Mouse (Mus musculus) brain, embryonic 18.5 days (tissue): ENCODE data around the gene Acta2.
A peak's percentile ranks its signal among the peaks of the same experiment; 100 is the strongest.

Experiments
- DNase-seq: peaks from one replicate; pipeline ENCODE4 v3.0.0-alpha.2; 2012; ENCODE audit warnings: low read depth, low spot score

Acta2 gene

GRCm38 (mm10) chr19:34270106-34270726, 14.8 kb upstream of the Acta2 start:
- DNase-seq: no peak

- no peak for DNase-seq
These were observed 13.6 kb upstream of the Acta2 start for GRCm38 (mm10) chr19:34268991-34269390.

GRCm38 (mm10) chr19:34265604-34266193, 10.3 kb upstream of the Acta2 start:
- no peak for DNase-seq

GRCm38 (mm10) chr19:34262273-34262974, 7.0 kb upstream of the Acta2 start:
- DNase-seq: no peak

GRCm38 (mm10) chr19:34256936-34257335, 1.5 kb upstream of the Acta2 start:
- no peak for DNase-seq

- DNase-seq: no peak
These were observed 759 bp upstream of the Acta2 start for GRCm38 (mm10) chr19:34256149-34256548.

- no peak for DNase-seq
These were observed 1.1 kb downstream of the Acta2 start for GRCm38 (mm10) chr19:34254101-34254879.

- no peak for DNase-seq
These were observed 2.9 kb downstream of the Acta2 start for GRCm38 (mm10) chr19:34252450-34252849.

GRCm38 (mm10) chr19:34251900-34252299, 3.5 kb downstream of the Acta2 start:
- no peak for DNase-seq

GRCm38 (mm10) chr19:34250621-34251020, 4.8 kb downstream of the Acta2 start:
- no peak for DNase-seq

- no peak for DNase-seq
These were observed 6.8 kb downstream of the Acta2 start for GRCm38 (mm10) chr19:34248558-34248957.

- DNase-seq: peak; percentile 37
These were observed 11.3 kb downstream of the Acta2 start for GRCm38 (mm10) chr19:34244056-34244455.

- no peak for DNase-seq
These were observed 12.5 kb downstream of the Acta2 start for GRCm38 (mm10) chr19:34242925-34243324.

GRCm38 (mm10) chr19:34241247-34241915, 14.0 kb downstream of the Acta2 start:
- DNase-seq: no peak

- DNase-seq: no peak
These were observed 14.9 kb downstream of the Acta2 start for GRCm38 (mm10) chr19:34240273-34241039.

GRCm38 (mm10) chr19:34237746-34238145, 17.6 kb downstream of the Acta2 start:
- no peak for DNase-seq

GRCm38 (mm10) chr19:34236049-34236448, 19.3 kb downstream of the Acta2 start:
- DNase-seq: no peak

- DNase-seq: no peak
These were observed 21.4 kb downstream of the Acta2 start for GRCm38 (mm10) chr19:34233944-34234343.

- DNase-seq: no peak
These were observed 23.1 kb downstream of the Acta2 start for GRCm38 (mm10) chr19:34232326-34232725.

GRCm38 (mm10) chr19:34231596-34231995, 23.8 kb downstream of the Acta2 start:
- no peak for DNase-seq

- no peak for DNase-seq
These were observed 32.6 kb downstream of the Acta2 start for GRCm38 (mm10) chr19:34222805-34223204.
